Mouse (Mus musculus) kidney, embryonic 16.5 days (tissue): Measurements from ENCODE around the gene Tmem41b. TPM values are rescaled to one million over a fixed set of nuclear protein-coding genes. Genes with fewer than 3 reads are reported as not detected.
A peak's percentile ranks its signal among the peaks of the same experiment; 100 is the strongest.
"Not testable (repeated sequence)": the region's sequence is repeated elsewhere in the genome, so short reads cannot be mapped to it uniquely, and the experiment has no call there.

Experiments used
- ATAC-seq: fragments of 200-750 bp; cut with Nextera tagmentation; 2 replicates; pipeline ENCODE4 v1.8.0; 2017; ENCODE audit warnings: moderate TSS enrichment; ENCODE audit not compliant: low FRiP score, low TSS enrichment
- H3K27ac ChIP-seq: fragments of 300-500 bp; sonication (generic); 2 replicates; pipeline ENCODE4 v1.5.1; 2014; ENCODE audit warnings: low read length
- H3K27me3 ChIP-seq: fragments of 300-500 bp; sonication (generic); 2 replicates; pipeline ENCODE4 v1.6.1; 2014; ENCODE audit warnings: low read length, control low read depth, mixed read lengths; ENCODE audit not compliant: insufficient read depth
- H3K36me3 ChIP-seq: fragments of 300-500 bp; sonication (generic); 2 replicates; pipeline ENCODE4 v1.6.1; 2014; ENCODE audit warnings: low read length, control low read depth, mixed read lengths; ENCODE audit not compliant: insufficient read depth
- H3K4me1 ChIP-seq: fragments of 300-500 bp; sonication (generic); 2 replicates; pipeline ENCODE4 v1.6.1; 2014; ENCODE audit warnings: low read length, control low read depth, mixed read lengths; ENCODE audit not compliant: insufficient read depth
- H3K4me2 ChIP-seq: fragments of 300-500 bp; sonication (generic); replicated peaks from 2 replicates; pipeline ENCODE4 v1.6.1; 2014; ENCODE audit warnings: low read depth, low read length
- H3K4me3 ChIP-seq: fragments of 300-500 bp; sonication (generic); 2 replicates; pipeline ENCODE4 v1.5.1; 2014; ENCODE audit warnings: mild to moderate bottlenecking, low read length
- H3K9ac ChIP-seq: fragments of 300-500 bp; sonication (generic); replicated peaks from 2 replicates; pipeline ENCODE4 v1.6.1; 2014; ENCODE audit warnings: low read length
- H3K9me3 ChIP-seq: fragments of 300-500 bp; sonication (generic); 2 replicates; pipeline ENCODE4 v1.6.1; 2016; ENCODE audit warnings: low read length, control low read depth
- WGBS: fragments of 180-500 bp; shearing (Covaris S2); extraction: QIAGEN DNeasy Blood & Tissue Kit; methylation state at CpG from one replicate; pipeline ENCODE4 v1.1.7; 2014; 5-methylcytosine and 5-hydroxymethylcytosine counted together
- polyA plus RNA-seq: library from polyadenylated mRNA; unstranded; fragments of >200 nt; fragmentation: Nextera tagmentation; extraction: Ambion mirVana; gene quantifications from 2 replicates; pipeline ENCODE4 v1.2.1, GENCODE M21; 2015

Gene Tmem41b
- polyA plus RNA-seq = 65.8 and 68.6 TPM in 2 replicates

DNA sequence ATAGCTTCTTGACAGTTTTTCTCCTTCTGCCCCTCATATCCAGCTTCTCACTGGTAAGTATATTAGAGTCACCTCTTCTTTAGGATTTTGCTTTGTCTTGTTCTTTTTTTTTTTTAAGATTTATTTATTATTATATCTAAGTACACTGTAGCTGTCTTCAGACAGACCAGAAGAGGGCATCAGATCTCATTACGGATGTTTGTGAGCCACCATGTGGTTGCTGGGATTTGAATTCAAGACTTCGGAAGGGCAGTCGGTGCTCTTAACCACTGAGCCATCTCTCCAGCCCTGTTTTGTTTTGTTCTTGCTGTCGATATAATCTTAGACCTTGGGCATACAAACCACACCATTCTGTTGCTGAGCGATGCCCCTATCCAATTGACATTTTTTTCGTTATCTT is at the start of gene Tmem41b:
Gene Tmem41b, minus strand, starts transcription at position 155 of the 400 bp plus-strand sequence.
- H3K4me1 ChIP-seq, H3K27me3 ChIP-seq, ATAC-seq, H3K9me3 ChIP-seq, H3K36me3 ChIP-seq: not testable (repeated sequence)
- Histone ChIP-seq H3K4me2 (peak within 1 kb of the TSS; percentile 83), H3K27ac (peak within 1 kb of the TSS; percentile 85), H3K9ac (peak within 1 kb of the TSS; percentile 75), H3K4me3 (peak within 1 kb of the TSS; percentile 75)
- 35% methylated on average over 6 of the region's 6 CpGs for WGBS

DNA sequence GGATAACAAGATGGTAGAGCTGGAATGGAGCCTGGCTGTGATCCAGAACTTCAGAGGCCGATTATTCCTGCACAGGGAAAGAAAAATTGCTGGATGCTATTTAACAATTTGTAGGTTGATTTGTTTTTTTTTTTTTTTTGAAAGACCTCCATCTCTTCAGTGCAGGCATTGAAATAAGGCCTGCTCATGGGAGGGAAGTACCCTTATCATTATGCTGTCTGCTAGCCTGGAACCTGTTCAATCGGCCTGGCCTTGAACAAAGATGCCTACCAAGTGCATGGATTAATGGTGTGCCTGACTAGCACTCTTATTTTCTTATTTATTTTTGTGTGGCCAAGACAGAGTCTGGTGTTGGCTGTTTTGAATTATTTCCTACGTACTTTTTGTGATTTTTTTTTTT is 43.6 kb upstream of the Tmem41b start:
- Histone ChIP-seq H3K9me3 (no peaks in the 10 kb centered on the region), H3K4me2 (no peak overlapping the region), H3K36me3 (peaks cover 32% of the 10 kb centered on the region), H3K27ac (no peak overlapping the region), H3K4me1 (no peaks in the 10 kb centered on the region), H3K9ac (no peak overlapping the region), H3K4me3 (no peak overlapping the region), H3K27me3 (no peaks in the 10 kb centered on the region)
- no peak for ATAC-seq
- WGBS = 85% methylated on average over 3 of the region's 3 CpGs

DNA sequence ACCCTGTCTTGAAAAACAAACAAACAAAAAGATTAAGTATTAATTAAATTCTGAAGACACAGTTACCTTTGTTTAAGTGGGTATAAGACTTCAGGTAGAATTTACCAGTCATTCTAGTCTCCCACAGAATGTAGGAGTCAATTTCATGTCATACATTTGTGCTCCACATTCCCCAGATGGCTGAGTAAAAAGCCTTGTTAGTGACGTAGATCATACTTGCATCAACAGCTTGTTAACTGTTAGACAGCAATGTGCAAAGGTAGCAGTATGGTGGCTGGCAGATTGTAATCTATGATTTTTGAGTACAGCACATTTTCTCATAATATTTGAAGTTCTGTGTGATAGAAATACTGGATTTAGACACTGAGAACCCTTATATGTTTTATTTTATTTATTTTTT is 42.1 kb upstream of the Tmem41b start:
- Histone ChIP-seq H3K9ac (no peak overlapping the region), H3K9me3 (peaks cover 5% of the 10 kb centered on the region), H3K4me1 (no peaks in the 10 kb centered on the region), H3K27ac (no peak overlapping the region), H3K36me3 (peaks cover 36% of the 10 kb centered on the region), H3K4me3 (no peak overlapping the region), H3K27me3 (no peaks in the 10 kb centered on the region), H3K4me2 (no peak overlapping the region)
- no peak for ATAC-seq
- 91% methylated on average over 1 of the region's 1 CpGs for WGBS

DNA sequence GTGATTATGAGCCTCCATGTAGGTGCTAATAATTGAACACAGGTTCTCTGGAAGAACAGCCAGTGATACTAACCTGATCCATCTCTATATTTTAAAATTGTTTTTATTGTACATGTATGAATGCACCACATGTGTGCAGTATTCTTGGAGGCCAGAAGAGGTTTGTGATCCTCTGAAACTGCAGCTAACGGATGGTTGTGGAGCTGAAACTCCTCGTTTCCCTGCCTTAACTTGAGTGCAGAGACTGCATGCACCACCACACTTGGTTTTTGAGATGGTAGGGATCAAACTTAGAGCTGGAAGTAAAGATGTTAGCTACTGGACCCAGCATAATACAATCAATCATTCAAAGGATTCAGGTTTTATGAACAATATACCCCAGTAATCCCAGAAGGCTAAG is 39.9 kb upstream of the Tmem41b start:
- Histone ChIP-seq H3K27me3 (no peaks in the 10 kb centered on the region), H3K27ac (no peak overlapping the region), H3K9me3 (peaks cover 5% of the 10 kb centered on the region), H3K4me3 (no peak overlapping the region), H3K4me1 (no peaks in the 10 kb centered on the region), H3K4me2 (no peak overlapping the region), H3K36me3 (peaks cover 19% of the 10 kb centered on the region; the same call in 1 of the 2 replicates), H3K9ac (no peak overlapping the region)
- no peak for ATAC-seq
- 75% methylated on average over 2 of the region's 2 CpGs for WGBS

DNA sequence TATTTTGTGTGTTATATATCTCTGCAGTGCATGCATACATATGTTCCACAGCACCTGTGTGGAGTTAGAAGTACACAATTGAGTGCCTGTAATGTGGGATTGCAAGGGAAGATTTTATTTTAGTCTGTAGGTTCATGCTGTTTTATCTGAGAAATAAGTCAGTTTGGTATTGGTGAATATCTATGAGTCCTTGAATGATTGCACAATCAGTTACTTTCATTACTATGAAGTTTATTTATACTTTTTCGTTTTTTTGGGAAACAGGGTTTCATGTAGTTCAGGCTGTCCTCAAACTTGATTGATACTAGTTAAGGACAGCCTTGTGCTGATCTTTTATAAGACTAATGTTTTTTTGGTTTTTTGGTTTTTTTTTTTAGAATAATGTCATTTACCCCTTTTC is 36.8 kb upstream of the Tmem41b start:
- Histone ChIP-seq H3K9me3 (peaks cover 5% of the 10 kb centered on the region), H3K4me2 (no peak overlapping the region), H3K27me3 (no peaks in the 10 kb centered on the region), H3K4me3 (no peak overlapping the region), H3K36me3 (0 out of 2 replicates have a peak, but pooled peaks cover 8% of the 10 kb centered on the region), H3K9ac (no peak overlapping the region), H3K4me1 (peaks cover 11% of the 10 kb centered on the region), H3K27ac (no peak overlapping the region)
- 84% methylated on average over 1 of the region's 1 CpGs for WGBS
- no peak for ATAC-seq

DNA sequence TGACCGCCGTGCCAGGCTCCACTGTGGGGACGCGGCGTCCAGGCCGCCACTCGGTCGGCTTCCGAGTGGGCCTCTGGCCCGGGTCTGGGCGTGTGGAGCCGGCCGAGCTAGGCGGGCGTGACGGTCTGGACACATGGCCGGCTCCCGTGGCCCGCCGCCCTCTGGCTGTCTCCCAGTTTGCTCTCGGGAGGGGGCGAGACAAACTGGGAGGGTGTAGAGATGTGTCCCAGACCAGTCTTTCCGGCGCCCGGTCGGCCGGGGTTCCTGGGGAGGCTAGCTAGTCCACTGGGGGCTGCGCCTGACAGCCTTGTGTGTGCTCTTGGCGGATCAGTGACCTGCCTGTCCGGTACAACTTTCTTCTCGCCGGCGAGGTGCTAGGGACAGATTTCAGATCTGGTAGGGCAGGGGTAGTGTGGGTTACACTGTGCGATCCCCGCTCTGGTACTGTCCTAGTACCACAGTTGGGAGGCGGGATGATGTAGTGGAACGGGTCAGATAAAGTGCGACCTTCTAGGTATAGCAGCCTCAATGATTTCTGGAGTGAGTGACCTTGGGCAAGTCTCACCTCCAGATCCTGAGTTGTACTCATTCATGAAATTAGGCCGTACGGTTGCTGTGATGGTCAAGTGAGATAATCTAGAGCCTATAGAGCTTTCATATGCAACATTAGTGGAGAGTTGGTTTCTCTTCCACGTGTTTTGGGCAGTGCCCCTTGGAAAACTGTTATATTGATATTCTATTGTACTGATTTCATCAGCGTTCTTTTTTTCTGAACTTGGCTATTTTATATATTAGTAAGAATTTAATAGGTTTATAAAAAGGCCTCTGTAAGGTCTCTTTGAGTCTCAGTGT is 32.1 kb upstream of the Tmem41b start:
- Histone ChIP-seq H3K9ac (peak overlapping the region; percentile 98), H3K36me3 (no peaks in the 10 kb centered on the region), H3K4me1 (peaks cover 11% of the 10 kb centered on the region), H3K4me2 (peak overlapping the region; percentile 78), H3K27me3 (no peaks in the 10 kb centered on the region), H3K9me3 (no peaks in the 10 kb centered on the region; the same call in 1 of the 2 replicates), H3K4me3 (peak overlapping the region; percentile 100), H3K27ac (peak overlapping the region; percentile 95)
- under 1% methylated on average over 42 of the region's 42 CpGs for WGBS
- peak; percentile 89 for ATAC-seq

DNA sequence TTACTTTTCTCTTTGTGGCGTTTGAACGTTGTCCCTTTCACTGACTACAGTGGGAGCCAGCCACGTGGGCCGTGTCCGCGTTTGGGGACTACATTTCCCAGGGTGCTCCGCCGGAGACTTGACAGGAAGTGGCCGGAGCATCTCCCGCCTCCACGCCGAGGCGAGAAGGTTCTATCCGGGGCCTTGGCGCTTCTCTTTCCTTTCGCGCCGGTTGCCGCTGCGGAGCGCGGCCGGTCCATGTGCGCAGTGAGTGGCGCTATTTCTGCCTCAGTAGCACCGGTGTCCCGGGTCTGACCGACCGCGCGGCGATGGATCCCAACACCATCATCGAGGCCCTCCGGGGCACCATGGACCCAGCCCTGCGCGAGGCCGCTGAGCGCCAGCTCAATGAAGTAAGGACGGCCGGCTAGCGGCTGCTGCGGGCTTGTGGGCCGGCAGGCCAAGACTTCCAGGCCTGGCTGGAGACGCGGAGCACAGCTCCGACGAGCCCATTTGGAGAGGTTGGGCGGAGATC is 31.4 kb upstream of the Tmem41b start, which contains the start of gene Ipo7:
Gene Ipo7, plus strand, starts transcription at position 158 of the 514 bp plus-strand sequence.
- Histone ChIP-seq H3K4me2 (peak within 1 kb of the TSS; percentile 78), H3K4me3 (peak within 1 kb of the TSS; percentile 100), H3K4me1 (peaks cover 11% of the 10 kb centered on the region), H3K9ac (peak within 1 kb of the TSS; percentile 98), H3K36me3 (no peaks in the 10 kb centered on the region), H3K27me3 (no peaks in the 10 kb centered on the region), H3K9me3 (no peaks in the 10 kb centered on the region), H3K27ac (peak within 1 kb of the TSS; percentile 95)
- under 1% methylated on average over 48 of the region's 48 CpGs for WGBS
- peak; percentile 98 for ATAC-seq

DNA sequence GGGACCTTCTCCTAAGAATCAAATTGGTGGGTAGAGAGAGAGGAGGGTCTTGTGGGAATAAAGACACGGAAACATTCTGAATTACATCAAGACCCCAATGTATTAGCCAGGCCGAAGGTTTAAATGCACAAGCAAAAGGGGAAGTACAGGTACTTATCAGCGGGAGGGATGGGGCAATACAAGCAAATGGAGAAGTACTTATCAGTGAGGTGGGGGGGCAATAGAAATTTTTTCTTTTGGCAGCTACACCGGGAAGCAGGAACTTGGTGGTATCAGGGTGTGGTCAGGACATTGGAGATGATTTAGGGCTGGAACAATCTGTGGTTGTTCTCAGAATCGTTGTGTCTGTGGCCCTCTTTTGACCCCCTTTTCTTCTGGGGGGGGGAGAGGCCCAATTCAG is 27.5 kb upstream of the Tmem41b start:
- WGBS = 79% methylated on average over 5 of the region's 5 CpGs
- Histone ChIP-seq H3K4me1 (peaks cover 3% of the 10 kb centered on the region; the same call in 1 of the 2 replicates), H3K27ac (no peak overlapping the region), H3K9me3 (no peaks in the 10 kb centered on the region), H3K9ac (no peak overlapping the region), H3K4me2 (no peak overlapping the region), H3K4me3 (no peak overlapping the region), H3K36me3 (no peaks in the 10 kb centered on the region), H3K27me3 (no peaks in the 10 kb centered on the region)
- ATAC-seq = no peak

DNA sequence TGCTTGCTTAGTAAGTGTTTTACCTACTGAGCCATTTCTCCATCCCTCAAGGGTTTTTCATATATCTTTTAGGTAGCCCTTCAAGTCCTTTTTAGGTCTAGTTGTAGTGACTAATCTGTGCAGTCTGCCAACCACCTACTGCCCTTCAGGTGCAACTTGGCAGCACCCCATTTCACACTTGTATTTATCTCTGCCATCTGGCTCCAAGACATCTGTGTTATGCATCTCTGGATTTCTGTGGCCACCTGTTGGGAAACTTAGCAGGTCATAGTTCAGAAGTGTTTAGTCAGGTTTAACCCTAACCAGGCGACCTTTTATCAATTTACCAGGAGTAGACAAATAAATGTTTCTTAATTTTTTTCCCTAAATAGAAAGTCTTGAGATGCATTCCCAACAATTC is 24.7 kb upstream of the Tmem41b start:
- Histone ChIP-seq H3K4me3 (no peak overlapping the region), H3K36me3 (no peaks in the 10 kb centered on the region), H3K27ac (no peak overlapping the region), H3K9me3 (no peaks in the 10 kb centered on the region), H3K9ac (no peak overlapping the region), H3K27me3 (no peaks in the 10 kb centered on the region), H3K4me1 (no peaks in the 10 kb centered on the region), H3K4me2 (no peak overlapping the region)
- 71% methylated on average over 1 of the region's 1 CpGs for WGBS
- ATAC-seq = no peak

DNA sequence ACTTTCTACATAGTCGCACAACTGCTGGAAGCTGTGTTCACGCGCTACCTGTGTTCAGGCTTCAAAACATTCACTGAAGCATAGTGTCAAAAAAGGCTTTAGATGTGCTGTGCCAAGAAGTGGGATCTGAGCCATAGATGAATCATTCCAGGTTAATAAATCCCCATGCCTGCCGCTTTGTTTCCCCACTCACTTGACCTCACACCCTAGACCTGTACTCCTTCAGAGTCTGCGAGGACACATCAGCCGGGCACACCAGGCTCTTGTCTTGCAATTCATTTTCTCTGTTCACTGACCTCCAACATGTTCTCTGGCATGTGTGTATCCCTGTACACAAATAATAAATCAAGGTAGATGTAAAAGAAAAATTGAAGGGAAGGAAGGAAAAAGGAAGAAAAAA is 22.4 kb upstream of the Tmem41b start:
- Histone ChIP-seq H3K27me3 (no peaks in the 10 kb centered on the region), H3K9ac (no peak overlapping the region), H3K4me2 (no peak overlapping the region), H3K36me3 (no peaks in the 10 kb centered on the region), H3K9me3 (no peaks in the 10 kb centered on the region), H3K27ac (no peak overlapping the region), H3K4me1 (no peaks in the 10 kb centered on the region), H3K4me3 (no peak overlapping the region)
- ATAC-seq = no peak
- 70% methylated on average over 6 of the region's 6 CpGs for WGBS
